Mouse (Mus musculus) MEL-GATA-1-ER (cell line): ENCODE data around the gene Hdac6.
"Not testable (repeated sequence)": the region's sequence is repeated elsewhere in the genome, so short reads cannot be mapped to it uniquely, and the experiment has no call there.

Experiments
- DNase-seq: peaks from one replicate; pipeline ENCODE4 v3.0.0-alpha.2; 2012; ENCODE audit warnings: low read depth; ENCODE audit errors: extremely low read depth

The Hdac6 gene

DNA sequence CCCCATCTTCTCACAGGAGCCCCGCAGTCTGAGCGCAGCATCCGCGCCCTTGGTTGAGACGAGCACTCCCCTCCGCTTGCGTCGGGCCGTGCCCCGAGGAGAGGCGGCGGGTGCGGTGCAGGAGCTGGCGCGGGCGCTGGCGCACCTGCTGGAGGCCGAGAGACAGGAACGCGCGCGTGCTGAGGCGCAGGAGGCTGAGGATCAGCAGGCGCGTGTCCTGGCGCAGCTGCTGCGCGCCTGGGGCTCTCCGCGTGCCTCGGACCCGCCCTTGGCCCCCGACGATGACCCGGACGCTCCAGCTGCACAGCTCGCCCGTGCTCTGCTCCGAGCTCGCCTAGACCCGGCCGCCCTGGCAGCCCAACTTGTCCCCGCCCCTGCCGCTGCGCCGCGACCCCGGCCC lies 25.7 kb downstream of the Hdac6 start:
- DNase-seq = no peak

DNA sequence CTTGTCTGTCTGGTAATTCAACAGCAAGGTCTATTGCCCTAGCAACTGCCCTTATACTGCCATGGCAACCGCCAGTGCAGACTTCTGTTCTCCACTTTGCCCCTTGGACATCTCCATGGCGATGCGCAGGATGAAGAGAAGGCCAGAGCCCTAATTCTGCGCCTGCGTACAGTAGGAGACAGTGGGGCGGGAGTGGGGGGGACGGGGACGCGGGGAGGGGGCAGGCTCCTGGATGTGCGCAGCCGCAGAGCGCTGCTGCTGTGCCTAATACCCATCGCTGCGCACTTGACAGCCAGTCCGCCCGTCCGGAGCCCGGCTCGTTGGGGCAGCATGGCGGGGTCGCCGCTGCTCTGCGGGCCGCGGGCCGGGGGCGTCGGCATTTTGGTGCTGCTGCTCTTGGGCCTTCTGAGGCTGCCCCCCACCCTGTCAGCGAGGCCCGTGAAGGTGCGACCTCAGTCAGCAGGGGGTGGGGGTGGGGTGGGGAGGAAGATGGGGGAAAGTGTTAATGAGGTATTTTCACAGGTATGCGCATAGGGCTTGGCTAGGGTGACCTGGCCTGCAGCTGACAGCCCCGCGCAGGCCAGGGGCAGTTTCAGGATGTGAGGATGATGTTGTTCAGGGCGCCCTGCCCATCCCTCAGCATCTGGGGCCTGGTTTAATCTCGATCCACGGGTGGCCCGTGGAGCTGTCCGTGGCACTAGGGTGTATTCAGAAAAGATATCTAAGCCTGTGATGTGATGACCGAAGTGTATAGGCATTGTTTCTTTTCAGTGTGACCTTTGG lies 27.9 kb downstream of the Hdac6 start, which contains the start of gene Pcsk1n:
Gene Pcsk1n, plus strand, starts transcription at position 222 of the 783 bp plus-strand sequence.
- no peak for DNase-seq

DNA sequence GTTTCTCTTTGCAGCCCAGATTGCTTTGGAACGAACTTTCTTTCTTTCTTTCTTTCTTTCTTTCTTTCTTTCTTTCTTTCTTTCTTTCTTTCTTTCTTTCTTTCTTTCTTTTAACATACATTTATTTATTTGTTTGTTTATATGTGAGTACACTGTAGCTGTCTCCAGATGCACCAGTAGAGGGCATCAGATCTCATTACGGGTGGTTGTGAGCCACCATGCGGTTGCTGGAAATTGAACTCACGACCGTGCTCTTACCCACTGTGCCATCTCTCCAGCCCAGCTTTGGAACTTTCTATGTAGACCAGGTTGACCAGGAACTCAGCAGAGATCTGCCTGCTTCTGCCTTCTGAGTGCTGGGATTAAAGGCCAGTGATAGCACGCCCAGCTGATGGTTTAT lies 29.7 kb downstream of the Hdac6 start:
- not testable (repeated sequence) for DNase-seq

DNA sequence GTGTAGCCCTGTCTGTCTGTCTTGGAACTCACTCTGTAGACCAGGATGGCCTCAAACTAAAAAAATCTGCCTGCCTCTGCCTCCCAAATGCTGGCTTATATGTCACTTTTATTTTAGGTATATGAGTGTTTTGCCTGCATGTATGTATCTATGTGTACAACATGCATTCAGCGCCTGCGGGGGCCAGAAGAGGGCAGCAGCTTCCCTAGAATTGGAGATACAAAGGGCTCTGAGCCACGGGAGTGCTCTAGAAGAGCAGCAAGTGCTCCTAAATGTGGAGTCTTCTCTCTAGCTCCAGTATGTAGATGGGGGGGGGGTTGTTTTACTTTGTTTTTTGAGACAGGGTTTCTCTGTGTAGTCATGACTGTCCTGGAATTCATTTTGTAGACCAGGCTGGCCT lies 32.0 kb downstream of the Hdac6 start:
- not testable (repeated sequence) for DNase-seq

DNA sequence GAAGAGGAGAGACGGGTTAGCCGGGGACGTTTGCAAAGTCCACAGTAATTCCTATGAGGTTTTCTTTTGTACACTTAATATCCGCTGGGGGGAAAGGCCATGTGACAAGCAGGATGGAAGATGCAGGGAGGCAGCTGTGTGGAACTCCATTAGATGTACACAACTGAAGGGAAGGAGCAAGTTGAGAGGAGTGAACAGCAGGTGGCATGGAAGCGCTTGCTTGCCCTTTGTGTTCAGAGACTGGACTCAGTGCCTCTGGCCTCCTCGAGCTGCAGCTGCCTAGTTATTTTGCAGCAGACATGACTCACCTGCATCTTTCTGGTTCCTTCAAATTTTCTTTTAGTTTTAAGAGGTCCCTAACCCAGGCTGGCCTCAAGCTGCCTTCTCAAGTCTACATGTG lies 37.2 kb downstream of the Hdac6 start:
- DNase-seq = no peak

DNA sequence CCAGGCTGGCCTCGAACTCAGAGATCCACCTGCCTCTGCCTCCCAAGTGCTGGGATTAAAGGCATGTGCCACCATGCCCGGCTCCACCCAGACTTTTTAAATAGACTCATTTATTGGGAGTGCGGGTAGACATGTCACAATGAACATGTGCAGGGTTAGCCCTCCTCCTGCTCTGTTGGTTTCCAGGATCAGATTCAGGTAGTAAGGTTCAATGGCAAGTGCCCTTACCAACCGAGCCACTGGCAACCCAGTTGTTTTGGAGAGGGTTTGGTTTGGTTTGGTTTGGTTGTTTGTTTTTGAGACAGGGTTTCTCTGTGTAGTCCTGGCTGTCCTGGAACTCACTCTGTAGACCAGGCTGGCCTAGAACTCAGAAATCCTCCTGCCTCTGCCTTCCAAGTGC lies 38.4 kb downstream of the Hdac6 start, which contains the start of gene Gm10490:
Gene Gm10490, plus strand, starts transcription at position 301 of the 400 bp plus-strand sequence.
- not testable (repeated sequence) for DNase-seq

DNA sequence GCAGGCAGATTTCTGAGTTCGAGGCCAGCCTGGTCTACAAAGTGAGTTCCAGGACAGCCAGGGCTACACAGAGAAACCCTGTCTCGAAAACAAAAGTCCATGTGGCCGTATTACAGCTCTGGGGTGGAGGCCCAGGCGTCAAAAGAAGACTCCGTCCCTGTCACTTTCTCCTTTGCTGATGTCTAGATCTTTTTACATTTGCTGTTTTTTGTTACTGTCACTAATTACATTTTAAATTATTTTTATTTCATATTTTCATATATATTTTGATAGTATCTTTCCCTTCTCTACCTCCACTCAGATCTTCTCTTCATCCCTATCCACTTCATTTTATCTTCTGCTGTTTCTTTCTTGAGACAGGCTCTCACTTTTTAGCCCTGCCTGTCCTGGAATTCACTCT lies 40.0 kb downstream of the Hdac6 start, which contains the start of gene Gm10491:
Gene Gm10491, minus strand, starts transcription at position 101 of the 400 bp plus-strand sequence.
- DNase-seq = no peak

DNA sequence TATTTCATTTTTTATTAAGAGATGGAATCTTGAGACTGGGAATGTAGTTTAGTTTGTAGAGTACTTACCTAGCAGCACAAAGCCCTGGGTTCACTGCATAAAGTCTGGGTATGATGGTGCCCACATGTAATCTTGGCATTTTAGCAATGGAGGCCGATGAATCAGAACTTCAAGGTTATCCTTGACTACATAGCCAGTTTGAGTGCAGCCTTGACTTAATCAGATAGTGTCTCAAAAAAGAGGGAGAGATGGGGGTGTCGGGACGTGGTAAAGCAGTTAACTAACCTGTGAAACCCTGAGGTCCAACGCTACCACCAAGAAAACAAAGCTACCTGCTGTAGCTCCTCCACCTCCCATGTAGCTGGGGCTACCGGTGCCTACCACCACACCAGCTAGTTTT lies 43.2 kb downstream of the Hdac6 start:
- no peak for DNase-seq

DNA sequence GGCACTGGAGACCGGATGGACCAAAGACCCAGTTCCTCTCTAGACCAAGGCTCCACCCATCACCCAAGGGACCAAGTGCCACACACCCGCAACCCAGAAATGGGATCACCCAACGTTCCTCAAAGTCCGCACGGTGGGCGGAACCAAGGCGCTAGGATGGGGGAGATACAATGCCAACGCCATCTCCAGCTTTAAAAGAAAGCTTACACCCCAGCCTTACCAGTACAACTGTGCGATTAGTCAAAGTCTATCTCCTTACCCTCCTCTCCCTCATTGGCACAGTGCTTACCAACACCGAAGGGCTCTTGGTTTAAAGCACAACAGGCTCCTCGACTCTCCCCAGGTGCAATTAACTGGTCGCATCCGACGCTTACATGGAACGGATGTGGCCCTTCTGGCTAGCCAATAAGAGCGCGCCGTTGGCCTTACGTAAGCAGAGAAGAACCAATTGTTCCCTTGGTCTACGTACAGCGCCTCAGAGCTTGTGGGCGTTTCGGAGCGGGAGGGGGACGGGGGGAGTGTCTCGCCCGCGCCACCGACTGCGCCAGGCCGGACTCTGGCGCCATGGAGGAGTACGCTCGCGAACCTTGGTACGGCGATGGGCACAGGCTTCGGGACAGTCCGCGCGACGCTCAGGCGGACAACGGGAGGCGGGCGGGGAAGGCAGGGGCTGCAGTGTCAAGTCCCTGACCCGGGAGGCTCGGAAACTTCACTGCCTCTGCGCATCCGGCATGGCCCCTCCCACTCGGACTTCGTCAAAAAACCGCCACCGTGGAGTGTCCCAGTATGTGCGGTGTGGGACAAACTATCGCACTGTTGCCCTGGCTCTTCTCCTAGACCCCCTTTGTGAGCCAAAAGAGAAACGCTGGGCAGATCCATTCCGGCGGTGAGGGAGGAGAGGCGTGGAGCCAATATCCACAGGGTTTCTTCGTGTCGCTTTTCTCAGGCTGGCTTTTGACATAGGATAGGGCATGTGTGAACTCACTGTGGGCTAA lies 48.5 kb downstream of the Hdac6 start, which contains the start of the genes Pqbp1 and Timm17b:
Gene Pqbp1, minus strand, starts transcription at position 390 of the 995 bp plus-strand sequence.
Gene Timm17b, plus strand, starts transcription at position 478 of the 995 bp plus-strand sequence.
- DNase-seq = peak; percentile 97

DNA sequence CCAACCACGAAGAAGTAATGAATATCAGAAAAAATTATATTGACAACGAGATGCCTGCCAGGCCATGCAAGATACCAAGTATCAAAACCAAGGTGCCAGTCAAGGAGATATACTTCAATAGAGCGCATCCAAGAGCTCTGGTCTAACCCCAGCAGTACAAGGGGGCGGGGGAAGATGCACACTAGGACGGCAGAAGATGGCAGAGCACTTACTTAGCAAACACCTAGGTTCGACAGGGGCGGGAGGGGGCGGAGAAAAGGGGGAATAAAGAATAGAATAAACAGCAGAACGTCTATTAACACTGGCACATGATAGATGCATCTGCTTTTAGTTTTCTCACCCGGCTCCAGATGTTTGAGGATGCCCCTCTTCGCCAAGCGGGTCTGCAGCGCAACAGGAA lies 49.5 kb downstream of the Hdac6 start:
- DNase-seq = no peak

DNA sequence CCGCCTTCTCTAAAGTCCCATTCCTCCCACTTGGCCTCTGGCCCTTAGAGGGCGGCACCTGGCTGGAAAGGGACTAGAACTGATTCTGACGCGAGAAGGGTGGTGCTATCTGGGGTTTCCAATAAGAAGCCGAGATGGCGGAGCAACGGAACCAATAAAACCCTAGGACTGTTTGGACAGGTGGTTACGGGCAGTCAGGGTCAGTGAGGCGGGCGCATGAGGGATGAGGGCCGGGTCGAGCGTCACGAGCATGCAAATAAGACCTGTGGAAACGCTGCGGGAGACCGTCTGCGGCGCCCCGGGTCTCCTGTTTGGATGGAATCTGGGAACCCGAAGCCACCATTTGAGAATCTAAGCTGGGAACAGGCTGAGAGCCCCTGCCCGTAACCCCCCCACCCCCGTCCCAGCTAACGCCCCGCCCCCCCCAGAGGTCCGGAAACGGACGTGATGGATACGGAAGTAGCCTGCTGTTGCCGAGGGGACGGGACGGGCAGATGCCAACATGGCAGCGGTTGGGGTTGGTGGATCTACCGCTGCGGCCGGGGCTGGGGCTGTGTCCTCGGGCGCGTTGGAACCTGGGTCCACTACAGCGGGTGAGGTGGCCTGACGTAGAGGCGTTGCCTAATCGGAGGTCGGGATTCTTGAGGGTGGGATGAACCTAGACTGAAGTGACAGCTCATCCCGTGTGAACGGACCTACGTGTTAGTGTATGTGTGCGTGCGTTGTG lies 63.7 kb downstream of the Hdac6 start, which contains the start of gene Slc35a2:
Gene Slc35a2, plus strand, starts transcription at position 188 of the 727 bp plus-strand sequence.
- DNase-seq = peak; percentile 84
